In genomic region chr11:100721254-100721653, GRCm38 (mm10) we compare ENCODE assay signal across 10 mouse cellular contexts. TPM values are rescaled to one million over a fixed set of nuclear protein-coding genes. Genes with fewer than 3 reads are reported as not detected.
A peak's percentile ranks its signal among the peaks of the same experiment; 100 is the strongest.
DNase-seq lines count a peak whose midpoint lies in the region; ATAC-seq and TF ChIP-seq lines count a peak whose summit lies in the region.
"Had no signal": no experiment of that assay in that cellular context is flagged by ENCODE, and none has a peak within 500 bp of the region (broad histone marks: within the 10 kb centered on the region; RNA-seq: fewer than 3 reads in every experiment).

No protein-coding gene starts in this region.

- H3K9me3 ChIP-seq in neural tube, embryonic 11.5 days (ENCODE audit: control insufficient read depth, low read length): no peaks in the 10 kb centered on the region
- H3K9me3 ChIP-seq in intestine, embryonic 16.5 days (ENCODE audit: control insufficient read depth, low read length): no peaks in the 10 kb centered on the region
- H3K9me3 ChIP-seq in stomach, postnatal 0 days (ENCODE audit: control insufficient read depth, low read length): no peaks in the 10 kb centered on the region

- no peak overlapping the region for H3K4me2 ChIP-seq in neural tube, embryonic 11.5 days (ENCODE audit: low read depth)
- no peak overlapping the region for H3K4me2 ChIP-seq in intestine, embryonic 16.5 days (ENCODE audit: low read depth, low read length)
- H3K4me2 ChIP-seq in stomach, postnatal 0 days (replicated peaks; ENCODE audit: low read depth): no peak overlapping the region

- H3K9ac ChIP-seq in heart, adult 2 months (ENCODE audit: low read depth, low read length): no peak overlapping the region; the same call in 1 of the 2 replicates
- H3K9ac ChIP-seq in neural tube, embryonic 11.5 days (ENCODE audit: low read length): peak overlapping the region; percentile 6; the same call in 1 of the 2 replicates
- H3K9ac ChIP-seq in intestine, embryonic 16.5 days (ENCODE audit: low read depth, low read length): no peak overlapping the region
- H3K9ac ChIP-seq in stomach, postnatal 0 days (ENCODE audit: low read length): no peak overlapping the region; the same call in 1 of the 2 replicates

- no peak for TF ChIP-seq EP300 in heart, adult 2 months (IDR thresholded peaks at IDR 0.05; ENCODE audit: insufficient read depth, low read depth, low read length)
- TF ChIP-seq EP300 in stomach, postnatal 0 days (optimal IDR thresholded peaks at IDR 0.05): no peak

- H3K4me1 ChIP-seq in heart, adult 2 months (ENCODE audit: control insufficient read depth, insufficient read depth, low read length): peaks cover 49% of the 10 kb centered on the region
- H3K4me1 ChIP-seq in neural tube, embryonic 11.5 days (ENCODE audit: control insufficient read depth, insufficient read depth, low read length): no peaks in the 10 kb centered on the region; the same call in 1 of the 2 replicates
- peaks cover 46% of the 10 kb centered on the region for H3K4me1 ChIP-seq in intestine, embryonic 16.5 days (ENCODE audit: control insufficient read depth, insufficient read depth, low read length)
- peaks cover 18% of the 10 kb centered on the region; the same call in 1 of the 2 replicates for H3K4me1 ChIP-seq in stomach, postnatal 0 days (replicated peaks; ENCODE audit: control insufficient read depth, insufficient read depth)
- H3K4me1 ChIP-seq in thymus, adult 2 months (replicated peaks; ENCODE audit: control insufficient read depth, insufficient read depth, low read length): peaks cover 37% of the 10 kb centered on the region

- no peak for ATAC-seq in neural tube, embryonic 11.5 days (ENCODE audit: insufficient read depth, low FRiP score, low TSS enrichment)
- ATAC-seq in intestine, embryonic 16.5 days: no peak
- no peak for ATAC-seq in stomach, postnatal 0 days (ENCODE audit: low FRiP score, low TSS enrichment)

- peaks cover 45% of the 10 kb centered on the region for H3K36me3 ChIP-seq in heart, adult 2 months (ENCODE audit: control insufficient read depth, insufficient read depth, low read length)
- H3K36me3 ChIP-seq in neural tube, embryonic 11.5 days (ENCODE audit: control insufficient read depth, insufficient read depth, low read length): peaks cover 3% of the 10 kb centered on the region
- H3K36me3 ChIP-seq in intestine, embryonic 16.5 days (ENCODE audit: control insufficient read depth, insufficient read depth, low read length): peaks cover 3% of the 10 kb centered on the region
- no peaks in the 10 kb centered on the region for H3K36me3 ChIP-seq in stomach, postnatal 0 days (ENCODE audit: control insufficient read depth, insufficient read depth, low read length)
- peaks cover 30% of the 10 kb centered on the region for H3K36me3 ChIP-seq in thymus, adult 2 months (ENCODE audit: control insufficient read depth, insufficient read depth, low read length)

- TF ChIP-seq CTCF in heart, adult 2 months (IDR thresholded peaks at IDR 0.05): no peak
- no peak for TF ChIP-seq CTCF in stomach, postnatal 0 days (IDR thresholded peaks at IDR 0.05; ENCODE audit: low read depth)
- no peak for TF ChIP-seq CTCF in thymus, adult 2 months (IDR thresholded peaks at IDR 0.05; ENCODE audit: borderline replicate concordance, control insufficient read depth, extremely low read depth, insufficient read depth, low read length, poor library complexity)

- no peaks in the 10 kb centered on the region for H3K27me3 ChIP-seq in heart, adult 2 months (ENCODE audit: control insufficient read depth, insufficient read depth, low read length)
- H3K27me3 ChIP-seq in neural tube, embryonic 11.5 days (ENCODE audit: control insufficient read depth, insufficient read depth, low read length): no peaks in the 10 kb centered on the region
- no peaks in the 10 kb centered on the region for H3K27me3 ChIP-seq in intestine, embryonic 16.5 days (replicated peaks; ENCODE audit: control insufficient read depth, insufficient read depth, low read length)
- no peaks in the 10 kb centered on the region for H3K27me3 ChIP-seq in stomach, postnatal 0 days (ENCODE audit: control insufficient read depth, insufficient read depth, low read length)
- H3K27me3 ChIP-seq in thymus, adult 2 months (ENCODE audit: control insufficient read depth, insufficient read depth, low read length): no peaks in the 10 kb centered on the region
- H3K27me3 ChIP-seq: CH12.LX had no signal

- DNase-seq in heart, adult 2 months: peak in 1 of 2 experiments; percentile 35
- no peak for DNase-seq in heart, postnatal 10 days
- no peak for DNase-seq in neural tube, embryonic 11.5 days (ENCODE audit: low spot score)
- no peak for DNase-seq in neural tube, embryonic 10.5 days (ENCODE audit: extremely low spot score, low spot score)
- no peak for DNase-seq in stomach, postnatal 0 days (ENCODE audit: low spot score)
- no peak for DNase-seq in adrenal gland, adult 8-10 months
- no peak for DNase-seq in thymus, adult 2 months

- intact Hi-C loops in heart, adult 2 months (cut with DNase I): loop anchor here (10.0 kb wide), 1 partner anchor 344 kb away; no protein-coding TSS in a partner anchor
- intact Hi-C loops in heart, postnatal 10 days (cut with DNase I): no loop called here

- peak overlapping the region; percentile 82 for H3K27ac ChIP-seq in heart, adult 2 months
- no peak overlapping the region for H3K27ac ChIP-seq in neural tube, embryonic 11.5 days (ENCODE audit: low read depth, low read length)
- H3K27ac ChIP-seq in intestine, embryonic 16.5 days (ENCODE audit: low read length): peak overlapping the region; percentile 71
- peak overlapping the region; percentile 58 for H3K27ac ChIP-seq in stomach, postnatal 0 days (replicated peaks)
- H3K27ac ChIP-seq in thymus, adult 2 months (ENCODE audit: control insufficient read depth, insufficient read depth, low read length): no peak overlapping the region

- WGBS in heart, adult 2 months: 24% methylated on average over 4 of the region's 4 CpGs
- 81% methylated on average over 4 of the region's 4 CpGs for WGBS in neural tube, embryonic 11.5 days
- WGBS in intestine, embryonic 16.5 days: 66% methylated on average over 4 of the region's 4 CpGs
- 44% methylated on average over 4 of the region's 4 CpGs for WGBS in stomach, postnatal 0 days
- 8% methylated on average over 4 of the region's 4 CpGs for WGBS in thymus, adult 2 months

- H3K4me3 ChIP-seq in heart, adult 2 months: peak overlapping the region; percentile 11; the same call in 1 of the 2 replicates
- no peak overlapping the region for H3K4me3 ChIP-seq in neural tube, embryonic 11.5 days (ENCODE audit: low read depth, low read length)
- H3K4me3 ChIP-seq in intestine, embryonic 16.5 days (ENCODE audit: low read length): no peak overlapping the region
- no peak overlapping the region for H3K4me3 ChIP-seq in stomach, postnatal 0 days (ENCODE audit: low read depth, low read length)
- H3K4me3 ChIP-seq in thymus, adult 2 months (ENCODE audit: control insufficient read depth, insufficient read depth, low read length): no peak overlapping the region

- peaks cover 5% of the 10 kb centered on the region for H3K79me2 ChIP-seq in heart, adult 2 months (replicated peaks; ENCODE audit: control insufficient read depth, insufficient read depth, low read length)

- peak; percentile 39; the same call in 1 of the 2 replicates for TF ChIP-seq POLR2A in heart, adult 2 months (IDR thresholded peaks at IDR 0.05; ENCODE audit: insufficient read depth, low read depth, low read length)
- TF ChIP-seq POLR2A in thymus, adult 2 months (IDR thresholded peaks at IDR 0.05; ENCODE audit: control insufficient read depth, extremely low read depth, insufficient read depth, low read length, poor library complexity): no peak

RNA-seq across cellular contexts. Expression of gene Hspb9, which starts 7.6 kb away (rescaled TPM):
- not detected for total RNA-seq in heart, adult 2 months (2021)
- polyA plus RNA-seq in heart, adult 2 months (2012; rRNA removed): 0.50 and 0.62 TPM in 2 replicates
- total RNA-seq in heart, postnatal 10 days (2021): not detected
- polyA plus RNA-seq in neural tube, embryonic 11.5 days (2014; fragmentation: Nextera tagmentation; extraction: Ambion mirVana): not detected in 2 replicates
- 0.29 TPM in 1 of 2 replicates, not detected in the other for polyA plus RNA-seq in intestine, embryonic 16.5 days (2015; fragmentation: Nextera tagmentation; extraction: Ambion mirVana)
- 0.13 and 0.22 TPM in 2 replicates for polyA plus RNA-seq in stomach, postnatal 0 days (2015; fragmentation: Nextera tagmentation; extraction: Ambion mirVana)
- total RNA-seq in adrenal gland, adult 8-10 months (2022): under 1 TPM in 1 of 4 experiments, not detected in 3; 0.59 TPM
- polyA plus RNA-seq in thymus, adult 2 months (2012; rRNA removed): 0.24 and 0.31 TPM in 2 replicates
- total RNA-seq: CH12.LX had no signal
- polyA plus RNA-seq: frontal cortex, adult 2 months had no signal

RNA-seq across cellular contexts. Expression of gene Kat2a, which starts 9.0 kb away (rescaled TPM):
- 10 to 100 TPM; 13.1 to 14.0 TPM for total RNA-seq in heart, adult 2 months (2021)
- polyA plus RNA-seq in heart, adult 2 months (2012; rRNA removed): 18.9 and 21.7 TPM in 2 replicates
- 10 to 100 TPM; 16.1 to 16.6 TPM for total RNA-seq in heart, postnatal 10 days (2021)
- polyA plus RNA-seq in neural tube, embryonic 11.5 days (2014; fragmentation: Nextera tagmentation; extraction: Ambion mirVana): 61.3 and 66.4 TPM in 2 replicates
- polyA plus RNA-seq in intestine, embryonic 16.5 days (2015; fragmentation: Nextera tagmentation; extraction: Ambion mirVana): 38.7 and 40.7 TPM in 2 replicates
- polyA plus RNA-seq in stomach, postnatal 0 days (2015; fragmentation: Nextera tagmentation; extraction: Ambion mirVana): 24.6 and 27.2 TPM in 2 replicates
- 10 to 100 TPM; 43.3 to 57.7 (median 52.2) TPM for total RNA-seq in adrenal gland, adult 8-10 months (2022)
- 56.4 and 58.1 TPM in 2 replicates for polyA plus RNA-seq in thymus, adult 2 months (2012; rRNA removed)

RNA-seq across cellular contexts. Expression of gene Rab5c, which starts 16.8 kb away (rescaled TPM):
- 10 to 100 TPM; 53.0 to 56.3 TPM for total RNA-seq in heart, adult 2 months (2021)
- 69.3 and 97.8 TPM in 2 replicates for polyA plus RNA-seq in heart, adult 2 months (2012; rRNA removed)
- total RNA-seq in heart, postnatal 10 days (2021): 10 to 100 TPM; 85.3 to 97.8 TPM
- polyA plus RNA-seq in neural tube, embryonic 11.5 days (2014; fragmentation: Nextera tagmentation; extraction: Ambion mirVana): 58.8 and 63.3 TPM in 2 replicates
- 41.1 and 41.6 TPM in 2 replicates for polyA plus RNA-seq in intestine, embryonic 16.5 days (2015; fragmentation: Nextera tagmentation; extraction: Ambion mirVana)
- polyA plus RNA-seq in stomach, postnatal 0 days (2015; fragmentation: Nextera tagmentation; extraction: Ambion mirVana): 18.4 and 22.0 TPM in 2 replicates
- total RNA-seq in adrenal gland, adult 8-10 months (2022): 100 to 1,000 TPM; 183 to 210 (median 190) TPM
- polyA plus RNA-seq in thymus, adult 2 months (2012; rRNA removed): 290 and 304 TPM in 2 replicates

RNA-seq across cellular contexts. Expression of gene Dhx58, which starts 17.2 kb away (rescaled TPM):
- under 1 TPM; 0.55 to 0.70 TPM for total RNA-seq in heart, adult 2 months (2021)
- 2.8 and 3.0 TPM in 2 replicates for polyA plus RNA-seq in heart, adult 2 months (2012; rRNA removed)
- under 1 TPM; 0.42 to 0.50 TPM for total RNA-seq in heart, postnatal 10 days (2021)
- polyA plus RNA-seq in neural tube, embryonic 11.5 days (2014; fragmentation: Nextera tagmentation; extraction: Ambion mirVana): 1.4 and 1.9 TPM in 2 replicates
- 3.4 TPM in 2 replicates for polyA plus RNA-seq in intestine, embryonic 16.5 days (2015; fragmentation: Nextera tagmentation; extraction: Ambion mirVana)
- polyA plus RNA-seq in stomach, postnatal 0 days (2015; fragmentation: Nextera tagmentation; extraction: Ambion mirVana): 2.6 and 2.9 TPM in 2 replicates
- total RNA-seq in adrenal gland, adult 8-10 months (2022): 100 to 1,000 TPM in 1 of 4 experiments, 10 to 100 TPM in 3; 56.4 to 143 (median 79.7) TPM
- 24.2 and 27.3 TPM in 2 replicates for polyA plus RNA-seq in thymus, adult 2 months (2012; rRNA removed)

RNA-seq across cellular contexts. Expression of gene Zfp385c, which starts 29.0 kb away (rescaled TPM):
- total RNA-seq in heart, adult 2 months (2021): under 1 TPM; 0.34 to 0.48 TPM
- polyA plus RNA-seq in heart, adult 2 months (2012; rRNA removed): 0.59 and 0.61 TPM in 2 replicates
- total RNA-seq in heart, postnatal 10 days (2021): under 1 TPM; 0.30 to 0.65 TPM
- polyA plus RNA-seq in neural tube, embryonic 11.5 days (2014; fragmentation: Nextera tagmentation; extraction: Ambion mirVana): 0.32 TPM in 1 of 2 replicates, not detected in the other
- polyA plus RNA-seq in intestine, embryonic 16.5 days (2015; fragmentation: Nextera tagmentation; extraction: Ambion mirVana): 0.20 and 0.31 TPM in 2 replicates
- polyA plus RNA-seq in stomach, postnatal 0 days (2015; fragmentation: Nextera tagmentation; extraction: Ambion mirVana): 0.18 and 0.34 TPM in 2 replicates
- 1 to 10 TPM in 1 of 4 experiments, under 1 TPM in 3; 0.29 to 3.4 (median 0.66) TPM for total RNA-seq in adrenal gland, adult 8-10 months (2022)
- polyA plus RNA-seq in thymus, adult 2 months (2012; rRNA removed): 0.32 and 0.55 TPM in 2 replicates

Comparison
In these comparisons a context has a peak if more than half of its experiments do, and no peak if none do; other contexts are left out.
1. H3K27ac ChIP-seq: peak in heart, adult 2 months (single experiment), intestine, embryonic 16.5 days (single experiment) and stomach, postnatal 0 days (single experiment); none in neural tube, embryonic 11.5 days (single experiment) and thymus, adult 2 months (single experiment).